Mouse (Mus musculus) embryonic facial prominence, embryonic 10.5 days (tissue): ENCODE results near the gene Odf4. TPM values are rescaled to one million over a fixed set of nuclear protein-coding genes. Genes with fewer than 3 reads are reported as not detected.
"Not testable (repeated sequence)": the region's sequence is repeated elsewhere in the genome, so short reads cannot be mapped to it uniquely, and the experiment has no call there.

Source experiments
- DNase-seq: peaks from one replicate; pipeline ENCODE4 v3.0.0-alpha.2; 2017; ENCODE audit warnings: low spot score
- H3K27ac ChIP-seq: fragments of 300-500 bp; sonication (generic); replicated peaks from 2 replicates; pipeline ENCODE4 v1.5.1; 2016; ENCODE audit warnings: mild to moderate bottlenecking
- H3K27me3 ChIP-seq: fragments of 300-500 bp; sonication (generic); replicated peaks from 2 replicates; pipeline ENCODE4 v1.6.1; 2016; ENCODE audit warnings: low read depth, mild to moderate bottlenecking; ENCODE audit not compliant: poor library complexity, severe bottlenecking
- H3K36me3 ChIP-seq: fragments of 300-500 bp; sonication (generic); replicated peaks from 2 replicates; pipeline ENCODE4 v1.6.1; 2016; ENCODE audit warnings: mild to moderate bottlenecking, moderate library complexity
- H3K4me1 ChIP-seq: fragments of 300-500 bp; sonication (generic); 2 replicates; pipeline ENCODE4 v1.6.1; 2016
- H3K4me3 ChIP-seq: fragments of 300-500 bp; sonication (generic); 2 replicates; pipeline ENCODE4 v1.5.1; 2016; ENCODE audit warnings: mild to moderate bottlenecking, moderate library complexity
- H3K9me3 ChIP-seq: fragments of 300-500 bp; sonication (generic); 2 replicates; pipeline ENCODE4 v1.6.1; 2016; ENCODE audit warnings: mild to moderate bottlenecking
- WGBS: fragments of 180-500 bp; shearing (Covaris S2); methylation state at CpG from one replicate; pipeline ENCODE4 v1.1.7; 2016; 5-methylcytosine and 5-hydroxymethylcytosine counted together
- polyA plus RNA-seq: library from polyadenylated mRNA; unstranded; fragments of >200 nt; fragmentation: Nextera tagmentation; extraction: Ambion mirVana; gene quantifications from 2 replicates; pipeline ENCODE4 v1.2.1, GENCODE M21; 2016

Gene Odf4
- polyA plus RNA-seq, 1 experiment from 2014 or later: not detected

- peaks cover 22% of the 10 kb centered on the region for H3K27me3 ChIP-seq
- H3K36me3 ChIP-seq: 0 out of 2 replicates have a peak, but pooled peaks cover 2% of the 10 kb centered on the region
- H3K4me1 ChIP-seq: peaks cover 24% of the 10 kb centered on the region
- H3K9me3 ChIP-seq: no peaks in the 10 kb centered on the region
- 83% methylated on average over 8 of the region's 8 CpGs for WGBS
- no peak overlapping the region for H3K4me3 ChIP-seq
- no peak for DNase-seq
- no peak overlapping the region for H3K27ac ChIP-seq
Measured at GRCm38 (mm10) chr11:68942731-68943130, 15.8 kb upstream of the Odf4 start.

GRCm38 (mm10) chr11:68940516-68940915 is 13.6 kb upstream of the Odf4 start:
- Histone ChIP-seq H3K27me3 (peaks cover under 1% of the 10 kb centered on the region; the same call in 1 of the 2 replicates), H3K27ac (no peak overlapping the region), H3K4me1 (peaks cover 11% of the 10 kb centered on the region), H3K9me3 (no peaks in the 10 kb centered on the region), H3K4me3 (peak overlapping the region; percentile 62), H3K36me3 (no peaks in the 10 kb centered on the region)
- no peak for DNase-seq
- 71% methylated on average over 4 of the region's 4 CpGs for WGBS

- peaks cover 11% of the 10 kb centered on the region for H3K4me1 ChIP-seq
- peak overlapping the region; percentile 62 for H3K4me3 ChIP-seq
- peak overlapping the region; percentile 85 for H3K27ac ChIP-seq
- peak; percentile 90 for DNase-seq
- H3K27me3 ChIP-seq: no peaks in the 10 kb centered on the region
- WGBS: 5% methylated on average over 16 of the region's 16 CpGs
- no peaks in the 10 kb centered on the region for H3K36me3 ChIP-seq
- H3K9me3 ChIP-seq: no peaks in the 10 kb centered on the region
Measured at GRCm38 (mm10) chr11:68939451-68940304, 12.8 kb upstream of the Odf4 start.

- H3K4me3 ChIP-seq, H3K27ac ChIP-seq, H3K36me3 ChIP-seq, DNase-seq, H3K27me3 ChIP-seq, H3K9me3 ChIP-seq: not testable (repeated sequence)
- peaks cover 11% of the 10 kb centered on the region for H3K4me1 ChIP-seq
- 92% methylated on average over 4 of the region's 4 CpGs for WGBS
Measured at GRCm38 (mm10) chr11:68936951-68937350, 10.1 kb upstream of the Odf4 start.

- no peak for DNase-seq
- Histone ChIP-seq H3K36me3 (no peaks in the 10 kb centered on the region), H3K27ac (no peak overlapping the region), H3K27me3 (no peaks in the 10 kb centered on the region), H3K4me1 (no peaks in the 10 kb centered on the region; the same call in 1 of the 2 replicates), H3K4me3 (no peak overlapping the region), H3K9me3 (no peaks in the 10 kb centered on the region)
- 67% methylated on average over 5 of the region's 5 CpGs for WGBS
Measured at GRCm38 (mm10) chr11:68933885-68934507, 7.1 kb upstream of the Odf4 start.

- no peak overlapping the region for H3K4me3 ChIP-seq
- H3K27me3 ChIP-seq: no peaks in the 10 kb centered on the region
- H3K4me1 ChIP-seq: no peaks in the 10 kb centered on the region; the same call in 1 of the 2 replicates
- H3K9me3 ChIP-seq: no peaks in the 10 kb centered on the region
- 85% methylated on average over 6 of the region's 6 CpGs for WGBS
- no peak for DNase-seq
- H3K36me3 ChIP-seq: no peaks in the 10 kb centered on the region
- H3K27ac ChIP-seq: no peak overlapping the region
Measured at GRCm38 (mm10) chr11:68929947-68930346, 3.1 kb upstream of the Odf4 start.

GRCm38 (mm10) chr11:68924749-68925148 is 2.1 kb downstream of the Odf4 start:
- WGBS: 83% methylated on average over 2 of the region's 2 CpGs
- no peak overlapping the region for H3K4me3 ChIP-seq
- no peaks in the 10 kb centered on the region for H3K27me3 ChIP-seq
- peaks cover 12% of the 10 kb centered on the region for H3K4me1 ChIP-seq
- H3K36me3 ChIP-seq: no peaks in the 10 kb centered on the region
- H3K27ac ChIP-seq: no peak overlapping the region
- H3K9me3 ChIP-seq: no peaks in the 10 kb centered on the region
- DNase-seq: no peak

- no peaks in the 10 kb centered on the region for H3K9me3 ChIP-seq
- WGBS: 49% methylated on average over 3 of the region's 3 CpGs
- no peak overlapping the region for H3K27ac ChIP-seq
- H3K27me3 ChIP-seq: no peaks in the 10 kb centered on the region
- DNase-seq: no peak
- H3K4me1 ChIP-seq: peaks cover 12% of the 10 kb centered on the region
- no peak overlapping the region for H3K4me3 ChIP-seq
- no peaks in the 10 kb centered on the region for H3K36me3 ChIP-seq
Measured at GRCm38 (mm10) chr11:68923191-68923590, 3.7 kb downstream of the Odf4 start.

GRCm38 (mm10) chr11:68914566-68914965 is 12.3 kb downstream of the Odf4 start:
- no peak overlapping the region for H3K4me3 ChIP-seq
- H3K4me1 ChIP-seq: peaks cover 13% of the 10 kb centered on the region
- DNase-seq: no peak
- no peaks in the 10 kb centered on the region for H3K27me3 ChIP-seq
- 92% methylated on average over 4 of the region's 4 CpGs for WGBS
- H3K27ac ChIP-seq: no peak overlapping the region
- no peaks in the 10 kb centered on the region for H3K9me3 ChIP-seq
- H3K36me3 ChIP-seq: no peaks in the 10 kb centered on the region

DNA sequence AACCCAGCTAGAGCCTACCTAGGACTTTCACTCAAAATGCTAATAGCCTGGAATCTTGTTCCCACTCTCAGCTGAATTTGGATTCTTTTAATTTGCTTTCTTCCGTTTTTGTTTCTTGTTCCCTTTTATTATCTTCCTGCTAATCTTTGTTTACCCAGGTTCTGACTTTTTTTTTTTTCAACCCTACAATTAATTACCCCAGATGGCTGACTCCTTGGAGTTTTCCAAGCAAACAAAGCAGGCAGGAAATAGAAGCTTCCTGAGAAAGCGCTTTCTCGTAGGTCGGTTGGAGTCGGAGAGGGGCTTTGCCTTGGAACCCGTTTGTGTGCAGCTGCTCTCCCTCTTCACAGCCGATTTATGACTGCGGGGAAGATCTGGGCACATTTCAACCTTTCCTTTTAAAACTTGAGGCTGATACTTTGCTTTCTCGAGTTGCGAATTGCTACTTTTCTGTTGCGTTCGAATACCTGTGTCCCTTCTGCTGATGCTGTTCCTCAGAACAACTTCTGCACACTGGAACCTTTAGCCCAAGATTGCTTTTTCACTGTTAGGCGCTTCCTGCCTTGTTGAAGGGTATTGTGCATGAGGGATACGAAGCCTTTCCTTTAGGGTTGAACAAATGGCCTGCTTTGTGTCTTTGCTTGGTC is 15.2 kb downstream of the Odf4 start:
- peaks cover 12% of the 10 kb centered on the region for H3K36me3 ChIP-seq
- no peak overlapping the region for H3K4me3 ChIP-seq
- no peaks in the 10 kb centered on the region for H3K27me3 ChIP-seq
- 60% methylated on average over 14 of the region's 14 CpGs for WGBS
- H3K27ac ChIP-seq: peak overlapping the region; percentile 48; the same call in 1 of the 2 replicates
- H3K9me3 ChIP-seq: no peaks in the 10 kb centered on the region
- DNase-seq: peak; percentile 27
- H3K4me1 ChIP-seq: peaks cover 18% of the 10 kb centered on the region

DNA sequence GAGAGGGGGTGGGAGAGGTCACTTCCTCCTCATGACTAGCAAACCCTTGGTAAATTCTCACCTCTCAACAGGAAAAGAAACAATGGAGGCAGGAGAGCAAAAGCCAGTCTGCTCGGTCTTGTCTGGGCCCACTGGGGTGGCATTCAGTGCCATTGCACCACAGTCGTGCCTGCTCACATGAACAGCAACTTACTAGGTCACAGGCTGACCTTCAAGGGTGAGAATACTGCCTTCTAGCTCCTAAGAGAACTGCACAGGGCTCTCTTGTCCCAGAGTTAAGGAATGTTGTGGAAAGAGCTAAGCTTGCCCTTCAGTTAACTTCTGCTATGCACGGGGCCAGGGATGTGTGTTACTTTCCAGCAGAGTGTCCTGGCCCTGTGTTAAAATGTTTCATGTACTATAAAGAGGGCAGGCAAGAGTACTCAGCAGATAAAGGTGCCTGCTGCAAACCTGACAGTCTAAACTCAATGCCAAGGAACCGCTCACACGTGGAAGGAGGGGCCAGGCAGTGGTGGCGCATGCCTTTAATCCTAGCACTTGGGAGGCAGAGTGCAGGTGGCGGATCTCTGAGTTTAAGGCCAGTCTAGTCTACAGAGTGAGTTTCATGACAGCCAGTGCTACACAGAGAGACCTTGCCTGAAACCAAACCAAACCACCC is 17.9 kb downstream of the Odf4 start:
- H3K9me3 ChIP-seq: no peaks in the 10 kb centered on the region
- H3K27ac ChIP-seq: peak overlapping the region; percentile 19
- no peak overlapping the region for H3K4me3 ChIP-seq
- 48% methylated on average over 7 of the region's 7 CpGs for WGBS
- peaks cover 18% of the 10 kb centered on the region for H3K4me1 ChIP-seq
- peaks cover 39% of the 10 kb centered on the region for H3K36me3 ChIP-seq
- no peaks in the 10 kb centered on the region for H3K27me3 ChIP-seq
- DNase-seq: no peak

DNA sequence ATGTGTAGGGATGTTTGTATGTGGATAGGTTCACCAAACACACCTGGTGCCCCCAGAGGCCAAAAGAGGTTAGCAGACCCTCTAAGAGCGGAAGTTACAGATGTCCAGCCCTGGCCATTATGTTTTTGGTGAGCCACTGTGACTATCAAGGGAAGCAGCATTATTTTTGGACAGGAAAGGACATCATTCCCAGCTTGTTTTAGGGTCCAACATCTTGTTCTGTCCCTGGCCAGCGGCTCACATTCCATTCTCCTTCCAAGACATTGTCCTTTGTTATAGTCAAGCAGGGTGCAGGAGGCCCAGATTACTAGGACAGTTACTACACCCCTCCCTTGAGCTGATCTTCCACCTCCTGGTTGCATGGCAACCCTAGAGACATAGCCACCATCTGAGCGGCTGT is 19.6 kb downstream of the Odf4 start:
- WGBS: 80% methylated on average over 3 of the region's 3 CpGs
- H3K27ac ChIP-seq: no peak overlapping the region
- H3K9me3 ChIP-seq: no peaks in the 10 kb centered on the region
- H3K4me3 ChIP-seq: no peak overlapping the region
- no peaks in the 10 kb centered on the region for H3K27me3 ChIP-seq
- H3K36me3 ChIP-seq: peaks cover 56% of the 10 kb centered on the region
- DNase-seq: no peak
- H3K4me1 ChIP-seq: peaks cover 25% of the 10 kb centered on the region
